ENCODE assay signal across 10 mouse cellular contexts in genomic region chr10:75942736-75943477, GRCm38 (mm10). TPM values are rescaled to one million over a fixed set of nuclear protein-coding genes. Genes with fewer than 3 reads are reported as not detected.
A peak's percentile ranks its signal among the peaks of the same experiment; 100 is the strongest.
DNase-seq lines count a peak whose midpoint lies in the region; ATAC-seq and TF ChIP-seq lines count a peak whose summit lies in the region.
"Had no signal": no experiment of that assay in that cellular context is flagged by ENCODE, and none has a peak within 500 bp of the region (broad histone marks: within the 10 kb centered on the region; RNA-seq: fewer than 3 reads in every experiment).

Gene Vpreb3, plus strand, starts transcription at chr10:75943057.

- no peak for DNase-seq in hindbrain, embryonic 11.5 days (ENCODE audit: low spot score)
- DNase-seq in hindbrain, postnatal 0 days (ENCODE audit: low spot score), result no peak
- no peak for DNase-seq in lung, postnatal 14 days
- DNase-seq in spleen, adult 12 weeks (ENCODE audit: low spot score), result no peak
- no peak for DNase-seq in right cerebral cortex, postnatal 36 days (ENCODE audit: low spot score in 2 of 2)
- DNase-seq: cerebellum, postnatal 25 days; left cerebral cortex, postnatal 4 days had no signal

- H3K9me3 ChIP-seq in hindbrain, embryonic 11.5 days (ENCODE audit: control insufficient read depth, low read length), result no peaks in the 10 kb centered on the region
- no peaks in the 10 kb centered on the region for H3K9me3 ChIP-seq in hindbrain, postnatal 0 days (ENCODE audit: low read length)
- H3K9me3 ChIP-seq in lung, embryonic 15.5 days, result no peaks in the 10 kb centered on the region
- H3K9me3 ChIP-seq in neural tube, embryonic 15.5 days (replicated peaks), result no peaks in the 10 kb centered on the region

- H3K9ac ChIP-seq in hindbrain, embryonic 11.5 days (ENCODE audit: low read depth, low read length), result no peak within 1 kb of the TSS
- no peak within 1 kb of the TSS for H3K9ac ChIP-seq in hindbrain, postnatal 0 days (replicated peaks; ENCODE audit: low read length)
- no peak within 1 kb of the TSS for H3K9ac ChIP-seq in lung, embryonic 15.5 days
- H3K9ac ChIP-seq in neural tube, embryonic 15.5 days (replicated peaks), result no peak within 1 kb of the TSS

- H3K4me3 ChIP-seq in hindbrain, embryonic 11.5 days (ENCODE audit: low read depth, low read length), result no peak within 1 kb of the TSS
- H3K4me3 ChIP-seq in hindbrain, postnatal 0 days (ENCODE audit: low read length), result no peak within 1 kb of the TSS
- no peak within 1 kb of the TSS for H3K4me3 ChIP-seq in lung, embryonic 15.5 days
- no peak within 1 kb of the TSS for H3K4me3 ChIP-seq in neural tube, embryonic 15.5 days (replicated peaks)

- H3K4me2 ChIP-seq in hindbrain, embryonic 11.5 days (replicated peaks; ENCODE audit: low read depth, low read length), result no peak within 1 kb of the TSS; the same call in 1 of the 2 replicates
- no peak within 1 kb of the TSS for H3K4me2 ChIP-seq in hindbrain, postnatal 0 days (ENCODE audit: low read depth, low read length)
- peak within 1 kb of the TSS; percentile 20; the same call in 1 of the 2 replicates for H3K4me2 ChIP-seq in lung, embryonic 15.5 days
- H3K4me2 ChIP-seq in neural tube, embryonic 15.5 days, result 0 out of 2 replicates have a peak within 1 kb of the TSS, but pooled peaks have one; percentile 2

- WGBS in hindbrain, embryonic 11.5 days, result 79% methylated on average over 15 of the region's 15 CpGs
- WGBS in hindbrain, postnatal 0 days, result 81% methylated on average over 15 of the region's 15 CpGs
- 63% methylated on average over 15 of the region's 15 CpGs for WGBS in lung, embryonic 15.5 days
- 84% methylated on average over 15 of the region's 15 CpGs for WGBS in neural tube, embryonic 15.5 days

- no peak for TF ChIP-seq CTCF in hindbrain, postnatal 0 days (IDR thresholded peaks at IDR 0.05; ENCODE audit: low read depth)

- H3K36me3 ChIP-seq in hindbrain, embryonic 11.5 days (ENCODE audit: control insufficient read depth, insufficient read depth, low read length), result no peaks in the 10 kb centered on the region
- H3K36me3 ChIP-seq in hindbrain, postnatal 0 days (ENCODE audit: insufficient read depth, low read length), result no peaks in the 10 kb centered on the region
- H3K36me3 ChIP-seq in lung, embryonic 15.5 days, result no peaks in the 10 kb centered on the region
- H3K36me3 ChIP-seq in neural tube, embryonic 15.5 days, result no peaks in the 10 kb centered on the region

- H3K4me1 ChIP-seq in hindbrain, embryonic 11.5 days (replicated peaks; ENCODE audit: control insufficient read depth, insufficient read depth, low read length), result peaks cover 3% of the 10 kb centered on the region; the same call in 1 of the 2 replicates
- peaks cover 5% of the 10 kb centered on the region; the same call in 1 of the 2 replicates for H3K4me1 ChIP-seq in hindbrain, postnatal 0 days (ENCODE audit: insufficient read depth, low read length)
- peaks cover 12% of the 10 kb centered on the region; the same call in 1 of the 2 replicates for H3K4me1 ChIP-seq in lung, embryonic 15.5 days
- peaks cover 12% of the 10 kb centered on the region; the same call in 1 of the 2 replicates for H3K4me1 ChIP-seq in neural tube, embryonic 15.5 days

- no peak for ATAC-seq in hindbrain, embryonic 11.5 days (ENCODE audit: low FRiP score)
- no peak for ATAC-seq in hindbrain, postnatal 0 days
- no peak for ATAC-seq in lung, embryonic 15.5 days (ENCODE audit: borderline replicate concordance, extremely low read depth, low FRiP score, low TSS enrichment)
- peak; percentile 78 for ATAC-seq in granulocyte monocyte progenitor cell, adult 5-6 weeks (replicated peaks; ENCODE audit: poor library complexity, severe bottlenecking)
- no peak for ATAC-seq in neural tube, embryonic 15.5 days (ENCODE audit: low FRiP score)

- H3K27me3 ChIP-seq in hindbrain, embryonic 11.5 days (ENCODE audit: control insufficient read depth, insufficient read depth, low read length), result no peaks in the 10 kb centered on the region
- H3K27me3 ChIP-seq in hindbrain, postnatal 0 days (ENCODE audit: insufficient read depth, low read length), result no peaks in the 10 kb centered on the region
- H3K27me3 ChIP-seq in lung, embryonic 15.5 days, result no peaks in the 10 kb centered on the region
- H3K27me3 ChIP-seq in neural tube, embryonic 15.5 days (replicated peaks), result no peaks in the 10 kb centered on the region

- peak within 1 kb of the TSS; percentile 54; the same call in 1 of the 2 replicates for H3K27ac ChIP-seq in hindbrain, embryonic 11.5 days (ENCODE audit: low read depth, low read length)
- no peak within 1 kb of the TSS for H3K27ac ChIP-seq in hindbrain, postnatal 0 days
- H3K27ac ChIP-seq in lung, embryonic 15.5 days, result peak within 1 kb of the TSS; percentile 53
- H3K27ac ChIP-seq in neural tube, embryonic 15.5 days (replicated peaks), result peak within 1 kb of the TSS; percentile 65

RNA-seq across cellular contexts. Expression of gene Vpreb3, which starts in this region (rescaled TPM):
- polyA plus RNA-seq in hindbrain, embryonic 11.5 days (2014; fragmentation: Nextera tagmentation; extraction: Ambion mirVana), result 0.43 TPM in 1 of 2 replicates, not detected in the other
- total RNA-seq in hindbrain, postnatal 0 days (2014; rRNA removed), result not detected in 2 replicates
- 0.52 and 0.75 TPM in 2 replicates for polyA plus RNA-seq in hindbrain, postnatal 0 days (2015; fragmentation: Nextera tagmentation; extraction: Ambion mirVana)
- polyA plus RNA-seq in lung, embryonic 15.5 days (2015; fragmentation: Nextera tagmentation; extraction: Ambion mirVana), result 0.55 and 0.95 TPM in 2 replicates
- not detected in 2 replicates for total RNA-seq in granulocyte monocyte progenitor cell, adult 5-6 weeks (2014; fragmentation: Nextera tagmentation)
- not detected in 2 replicates for total RNA-seq in granulocyte monocyte progenitor cell, adult 5-6 weeks (2017)
- polyA plus RNA-seq in neural tube, embryonic 15.5 days (2015; fragmentation: Nextera tagmentation; extraction: Ambion mirVana), result 1.0 and 1.4 TPM in 2 replicates
- total RNA-seq: left cerebral cortex, postnatal 4 days had no signal

Comparison
In these comparisons a context has a peak if more than half of its experiments do, and no peak if none do; other contexts are left out.
1. Peak in ATAC-seq in granulocyte monocyte progenitor cell, adult 5-6 weeks; RNA of the gene not detected or under 1 TPM.
2. H3K4me2 ChIP-seq: peak in lung, embryonic 15.5 days (single experiment) and neural tube, embryonic 15.5 days (single experiment); none in hindbrain, embryonic 11.5 days (single experiment) and hindbrain, postnatal 0 days (single experiment).